Mouse (Mus musculus) layer of hippocampus, adult 2 months (tissue): Measurements from ENCODE around the gene Dact3. TPM values are rescaled to one million over a fixed set of nuclear protein-coding genes. Genes with fewer than 3 reads are reported as not detected.

Source experiments
- DNase-seq, 2 experiments: peaks; one replicate each; pipeline ENCODE4 v3.0.0; 2022; ENCODE audit warnings: low spot score in 2 of 2
- H3K27ac ChIP-seq: fragments of 200-600 bp; 2 replicates; pipeline ENCODE4 v1.8.1; 2022
- H3K4me3 ChIP-seq: fragments of 200-600 bp; 2 replicates; pipeline ENCODE4 v1.8.1; 2022; ENCODE audit warnings: mild to moderate bottlenecking
- CTCF ChIP-seq: fragments of 200-600 bp; conservative IDR thresholded peaks from 2 replicates; pipeline ENCODE4 v1.8.1; 2022; ENCODE audit warnings: antibody characterized with exemption, mild to moderate bottlenecking, moderate library complexity
- total RNA-seq, 2 experiments: library from RNA; stranded (reverse); gene quantifications; 2 replicates each; pipeline ENCODE4 v1.2.3; 2021

Gene Dact3
- total RNA-seq, 2 experiments from 2014 or later, result 154 to 156 TPM

DNA sequence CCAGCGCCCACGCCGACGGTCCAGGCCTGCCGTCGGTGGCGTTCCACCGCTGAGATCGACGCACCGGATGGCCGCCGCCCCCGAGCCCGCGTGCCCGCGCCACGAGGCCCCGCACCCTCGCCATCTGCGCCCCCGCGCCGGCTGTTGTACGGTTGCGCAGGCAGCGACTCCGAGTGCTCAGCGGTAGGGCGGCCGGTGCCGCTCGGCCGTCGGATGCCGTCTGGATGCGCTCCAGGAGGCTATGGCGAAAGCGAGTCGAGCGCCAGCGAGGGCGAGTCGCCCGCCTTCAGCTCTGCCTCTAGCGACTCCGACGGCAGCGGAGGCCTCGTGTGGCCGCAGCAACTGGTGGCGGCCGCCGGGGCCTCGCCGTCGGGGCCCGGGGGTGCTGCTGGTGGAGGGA is 10.8 kb downstream of the Dact3 start:
- Histone ChIP-seq H3K27ac (no peak overlapping the region), H3K4me3 (no peak overlapping the region)
- TF ChIP-seq CTCF, result no peak
- peak in 1 of 2 experiments; percentile 36 for DNase-seq

GRCm38 (mm10) chr7:16890536-16890935 is 15.4 kb downstream of the Dact3 start:
- TF ChIP-seq CTCF, result no peak
- no peak overlapping the region for H3K4me3 ChIP-seq

DNA sequence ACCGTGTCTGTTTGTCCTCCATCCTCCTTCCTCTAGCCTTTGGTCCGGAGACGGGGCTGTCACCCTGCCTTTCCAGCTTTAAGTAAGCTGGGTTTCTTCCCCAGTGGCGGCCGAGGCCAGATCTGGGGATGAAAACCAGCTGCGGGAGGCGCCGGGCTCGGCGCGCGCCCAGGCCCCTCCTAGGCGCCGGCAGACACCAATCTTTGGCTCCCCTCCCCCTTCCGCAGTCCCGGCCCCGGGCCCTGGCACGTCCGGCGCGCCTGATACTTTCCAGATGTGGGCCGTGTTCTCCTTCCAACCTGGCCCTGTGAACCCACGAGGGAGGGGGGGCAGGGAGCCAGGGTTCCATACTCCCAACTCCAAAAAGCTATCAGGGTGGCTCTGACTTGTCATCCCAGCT is 15.8 kb downstream of the Dact3 start:
- DNase-seq, result no peak
- Histone ChIP-seq H3K27ac (peak overlapping the region; percentile 65), H3K4me3 (no peak overlapping the region; the same call in 1 of the 2 replicates)
- no peak for TF ChIP-seq CTCF

More at GRCm38 (mm10) chr7:16890536-16890935, 15.4 kb downstream of the Dact3 start:
- H3K27ac ChIP-seq, result peak overlapping the region; percentile 65; the same call in 1 of the 2 replicates
- DNase-seq, result no peak

- Histone ChIP-seq H3K4me3 (peak within 1 kb of the TSS; percentile 41), H3K27ac (peak within 1 kb of the TSS; percentile 65)
- peak; percentile 82 to 88 for DNase-seq
- peak; percentile 93 for TF ChIP-seq CTCF
These were observed 16.7 kb downstream of the Dact3 start, which contains the start of gene Gng8 for GRCm38 (mm10) chr7:16891641-16892351. Gene Gng8, plus strand, starts transcription at chr7:16891786.

- TF ChIP-seq CTCF, result peak; percentile 21; the same call in 1 of the 2 replicates
- no peak for DNase-seq
- Histone ChIP-seq H3K27ac (no peak overlapping the region), H3K4me3 (no peak overlapping the region)
These were observed 17.2 kb downstream of the Dact3 start for GRCm38 (mm10) chr7:16892352-16892730.

DNA sequence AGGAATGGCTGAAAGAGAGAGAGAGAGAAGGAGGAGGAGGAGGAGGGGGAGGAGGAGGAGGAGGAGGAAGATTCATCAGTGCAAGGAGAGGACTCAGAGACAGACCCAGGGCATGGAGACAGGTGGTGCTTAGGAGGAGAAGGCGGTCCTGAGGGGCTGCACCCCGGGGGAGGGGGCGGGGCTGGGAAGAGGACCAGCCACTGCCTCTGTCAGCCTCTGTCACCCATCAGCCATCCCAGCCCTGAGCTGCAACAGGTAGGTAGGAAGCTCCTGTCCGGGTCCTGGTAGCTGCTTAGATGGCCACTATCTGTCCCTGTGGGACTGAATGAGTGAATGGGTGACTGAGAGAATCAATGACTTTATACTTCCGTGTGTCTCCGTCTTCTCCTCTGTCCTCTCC is 18.5 kb downstream of the Dact3 start:
- Histone ChIP-seq H3K27ac (no peak overlapping the region), H3K4me3 (no peak overlapping the region)
- TF ChIP-seq CTCF, result no peak
- DNase-seq, result no peak

GRCm38 (mm10) chr7:16894279-16894678 is 19.2 kb downstream of the Dact3 start:
- Histone ChIP-seq H3K4me3 (no peak overlapping the region), H3K27ac (no peak overlapping the region)
- DNase-seq, result no peak
- TF ChIP-seq CTCF, result no peak

- DNase-seq, result peak; percentile 61 to 75
- H3K27ac ChIP-seq, result no peak overlapping the region
- H3K4me3 ChIP-seq, result peak overlapping the region; percentile 30; the same call in 1 of the 2 replicates
- peak; percentile 93 for TF ChIP-seq CTCF
These were observed 19.9 kb downstream of the Dact3 start for GRCm38 (mm10) chr7:16895000-16895399.

DNA sequence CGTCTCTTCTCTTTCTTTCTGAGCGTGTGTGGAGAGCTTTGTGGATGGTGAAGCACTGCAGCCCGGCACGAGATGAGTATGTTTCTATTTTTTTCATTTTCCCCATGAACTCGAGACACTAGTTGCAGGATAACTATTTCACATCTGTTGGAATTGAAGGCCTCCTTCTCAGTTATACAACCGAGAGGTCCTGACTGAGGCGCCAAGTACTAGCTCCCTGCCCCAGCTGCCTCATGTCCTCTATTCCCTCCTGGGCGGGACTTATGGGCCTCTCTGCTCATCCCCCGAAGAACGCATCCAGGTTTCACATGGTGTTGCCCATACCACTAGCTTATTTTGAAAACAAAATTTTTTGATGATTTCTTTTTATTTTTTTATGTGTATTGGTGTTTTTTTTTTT is 20.4 kb downstream of the Dact3 start:
- no peak for DNase-seq
- Histone ChIP-seq H3K27ac (no peak overlapping the region), H3K4me3 (no peak overlapping the region; the same call in 1 of the 2 replicates)
- TF ChIP-seq CTCF, result no peak

DNA sequence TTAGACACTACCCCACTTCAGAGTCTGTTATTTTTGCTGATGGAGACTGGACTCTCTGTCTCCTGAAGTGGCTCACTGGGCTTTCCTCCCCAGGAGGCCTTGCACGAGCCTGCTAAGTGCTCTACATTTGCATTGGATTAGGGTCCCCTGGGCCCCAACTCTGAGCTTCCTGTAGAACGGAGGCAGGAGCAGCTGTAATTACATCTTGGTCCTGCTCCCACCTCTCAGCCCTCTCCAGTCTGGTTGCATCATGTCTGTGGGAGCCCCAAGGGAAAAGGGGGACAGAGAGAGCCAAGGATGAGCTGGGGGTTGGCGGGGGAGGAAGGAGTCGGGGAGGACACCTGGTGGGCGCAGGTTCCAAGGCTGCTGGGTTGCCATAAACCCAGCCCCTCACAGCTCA is 25.4 kb downstream of the Dact3 start:
- DNase-seq, result no peak
- no peak for TF ChIP-seq CTCF
- no peak overlapping the region for H3K4me3 ChIP-seq
- H3K27ac ChIP-seq, result no peak overlapping the region

- TF ChIP-seq CTCF, result no peak
These were observed 28.4 kb downstream of the Dact3 start for GRCm38 (mm10) chr7:16903439-16903955.

DNA sequence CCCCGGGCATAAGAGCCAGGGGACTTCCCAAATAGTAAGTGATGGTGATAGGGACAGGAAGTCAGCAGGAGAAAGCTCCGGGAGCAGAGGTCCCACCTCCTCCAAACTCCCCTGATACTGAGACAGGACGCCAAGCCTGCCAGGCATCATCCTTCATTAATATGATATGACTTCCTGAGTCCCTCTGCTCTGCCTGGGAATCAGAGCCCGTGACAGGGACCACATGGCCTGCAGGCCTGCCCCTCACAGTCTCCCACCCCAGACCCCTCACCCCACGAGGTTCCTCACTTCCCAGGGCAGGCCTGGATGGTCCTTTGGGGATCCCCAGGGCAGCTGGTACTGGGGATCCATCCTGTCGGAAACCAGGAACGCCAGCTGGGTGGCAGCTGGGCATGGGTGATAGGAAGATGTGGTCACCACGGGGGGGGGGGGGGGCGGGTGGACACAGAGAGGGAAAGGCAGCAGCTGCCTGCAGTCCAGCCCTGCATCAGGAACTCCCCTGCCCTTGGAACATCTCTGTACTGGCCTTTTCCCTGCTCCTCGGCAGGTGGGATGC is 29.1 kb downstream of the Dact3 start:
- Histone ChIP-seq H3K4me3 (no peak overlapping the region), H3K27ac (no peak overlapping the region)
- no peak for TF ChIP-seq CTCF
- DNase-seq, result no peak

More at GRCm38 (mm10) chr7:16903439-16903955, 28.4 kb downstream of the Dact3 start:
- no peak overlapping the region for H3K4me3 ChIP-seq
- no peak overlapping the region for H3K27ac ChIP-seq
- DNase-seq, result no peak

GRCm38 (mm10) chr7:16905491-16906021 is 30.4 kb downstream of the Dact3 start:
- Histone ChIP-seq H3K27ac (no peak overlapping the region), H3K4me3 (no peak overlapping the region)
- no peak for TF ChIP-seq CTCF
- no peak for DNase-seq

- DNase-seq, result no peak
- H3K4me3 ChIP-seq, result no peak within 1 kb of the TSS
- TF ChIP-seq CTCF, result no peak
- H3K27ac ChIP-seq, result no peak within 1 kb of the TSS
These were observed 31.2 kb downstream of the Dact3 start, which contains the start of gene Ptgir for GRCm38 (mm10) chr7:16906281-16906680. Gene Ptgir, plus strand, starts transcription at chr7:16906490.
